Mouse (Mus musculus) T-cell, adult 66 days (primary cell): Measurements from ENCODE around the gene Olfr761. TPM values are rescaled to one million over a fixed set of nuclear protein-coding genes. Genes with fewer than 3 reads are reported as not detected.

Source experiments
- total RNA-seq, 2 experiments: library from RNA; stranded (reverse); gene quantifications; 3 replicates in 1 of 2; 4 replicates in 1 of 2; pipeline ENCODE4 v1.2.4; 2023

Gene Olfr761
- not detected for total RNA-seq

DNA sequence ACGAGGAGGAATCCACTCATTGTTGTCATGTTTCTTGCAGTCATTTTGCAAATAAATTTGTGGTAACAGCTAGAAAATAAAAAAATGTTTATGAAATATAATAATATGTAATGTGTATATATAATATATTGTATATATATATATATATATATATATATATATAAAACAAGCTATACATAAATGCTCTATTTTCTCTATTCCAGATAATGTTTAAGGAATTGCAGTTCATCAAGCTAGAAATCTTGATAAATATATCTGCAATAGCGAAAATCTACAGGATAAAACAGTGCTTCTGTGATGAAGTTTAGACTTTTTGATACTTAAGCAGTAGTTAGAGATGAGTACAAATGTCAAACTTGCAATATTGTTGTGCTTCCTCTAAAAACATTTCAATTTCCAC, at the start of gene Olfr761:
Gene Olfr761 (minus strand): TSS at position 101 of the 400 bp plus-strand sequence.

DNA sequence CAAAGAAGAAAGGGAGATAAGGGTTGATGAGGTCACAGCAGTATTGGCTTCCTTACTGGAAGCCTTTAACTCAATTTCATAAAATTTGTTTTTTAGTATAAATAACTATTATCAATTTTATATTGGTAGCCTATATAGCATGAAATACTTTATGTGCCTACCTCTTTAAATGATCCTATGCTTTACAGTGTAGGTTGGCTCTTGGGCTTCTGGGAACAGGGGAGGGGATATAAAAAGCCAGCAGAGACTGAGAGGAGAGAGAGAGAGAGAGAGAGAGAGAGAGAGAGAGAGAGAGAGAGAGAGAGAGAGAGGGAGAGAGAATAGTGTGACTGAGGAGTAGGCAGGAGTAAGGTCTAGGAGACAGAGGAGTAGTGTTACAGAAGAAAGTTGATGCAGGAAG, 32.6 kb downstream of the Olfr761 start, which contains the start of gene Olfr128:
Gene Olfr128 (plus strand): TSS at position 301 of the 400 bp plus-strand sequence.

Other genes starting within 250 kb of the Olfr761 start
- gene Olfr120, start 231.3 kb downstream of the Olfr761 start, total RNA-seq = not detected
- gene Olfr121, start 204.2 kb downstream of the Olfr761 start, total RNA-seq = not detected
- gene Olfr122, start 184.5 kb downstream of the Olfr761 start, total RNA-seq = not detected
- gene Olfr123, start 159.6 kb downstream of the Olfr761 start, total RNA-seq = not detected
- not detected for gene Olfr124, start 153.2 kb downstream of the Olfr761 start, total RNA-seq
- gene Olfr125, start 120.1 kb downstream of the Olfr761 start, total RNA-seq = not detected
- gene Olfr126, start 105.6 kb downstream of the Olfr761 start, total RNA-seq = not detected
- not detected for gene Olfr127, start 52.6 kb downstream of the Olfr761 start, total RNA-seq
- not detected for gene Olfr128, start 32.5 kb downstream of the Olfr761 start, total RNA-seq
- gene Olfr129, start 107.0 kb upstream of the Olfr761 start, total RNA-seq = not detected
- not detected for gene Olfr130, start 110.8 kb upstream of the Olfr761 start, total RNA-seq
- gene Olfr131, start 135.6 kb upstream of the Olfr761 start, total RNA-seq = not detected
- gene Olfr132, start 181.4 kb upstream of the Olfr761 start, total RNA-seq = not detected
- gene Olfr133, start 192.2 kb upstream of the Olfr761 start, total RNA-seq = not detected
- not detected for gene Olfr134, start 218.3 kb upstream of the Olfr761 start, total RNA-seq